24 mouse cellular contexts compared by ENCODE assay signal in genomic region chr13:115078997-115079685, GRCm38 (mm10). TPM values are rescaled to one million over a fixed set of nuclear protein-coding genes. Genes with fewer than 3 reads are reported as not detected.
DNase-seq lines count a peak whose midpoint lies in the region; ATAC-seq and TF ChIP-seq lines count a peak whose summit lies in the region.
"Had no signal": no experiment of that assay in that cellular context is flagged by ENCODE, and none has a peak within 500 bp of the region (broad histone marks: within the 10 kb centered on the region; RNA-seq: fewer than 3 reads in every experiment).

No protein-coding gene starts in this region.

- no peak overlapping the region for H3K27ac ChIP-seq in heart, adult 2 months
- no peak overlapping the region for H3K27ac ChIP-seq in midbrain, embryonic 11.5 days (ENCODE audit: low read depth, low read length)
- H3K27ac ChIP-seq in midbrain, embryonic 13.5 days = no peak overlapping the region
- H3K27ac ChIP-seq: embryonic facial prominence, embryonic 12.5 days; embryonic facial prominence, embryonic 15.5 days; forebrain, embryonic 12.5 days; forebrain, embryonic 15.5 days; heart, embryonic 15.5 days; hindbrain, embryonic 14.5 days; hindbrain, postnatal 0 days had no signal

- no peak for TF ChIP-seq EP300 in heart, adult 2 months (IDR thresholded peaks at IDR 0.05; ENCODE audit: insufficient read depth, low read depth, low read length)

- no peaks in the 10 kb centered on the region for H3K27me3 ChIP-seq in heart, adult 2 months (ENCODE audit: control insufficient read depth, insufficient read depth, low read length)
- H3K27me3 ChIP-seq in midbrain, embryonic 11.5 days (ENCODE audit: control insufficient read depth, insufficient read depth, low read length) = no peaks in the 10 kb centered on the region
- no peaks in the 10 kb centered on the region for H3K27me3 ChIP-seq in midbrain, embryonic 13.5 days
- H3K27me3 ChIP-seq: embryonic facial prominence, embryonic 12.5 days; embryonic facial prominence, embryonic 15.5 days; forebrain, embryonic 12.5 days; forebrain, embryonic 15.5 days; heart, embryonic 12.5 days; heart, embryonic 15.5 days had no signal

- H3K79me2 ChIP-seq in heart, adult 2 months (replicated peaks; ENCODE audit: control insufficient read depth, insufficient read depth, low read length) = peaks cover 5% of the 10 kb centered on the region

- intact Hi-C loops in heart, adult 2 months (cut with DNase I) = no loop called here
- intact Hi-C loops in heart, postnatal 36 days (cut with DNase I) = no loop called here

- no peak for DNase-seq in heart, adult 2 months
- DNase-seq in heart, postnatal 36 days = no peak
- peak; percentile 57 for DNase-seq in midbrain, embryonic 11.5 days (ENCODE audit: low spot score, missing footprints)
- no peak for DNase-seq in kidney, postnatal 4 days
- DNase-seq: adrenal gland, adult 8-10 months; adrenal gland, postnatal 25 days; cerebellum, adult 18-20 months; cerebellum, adult 9-10 months; cerebellum, postnatal 14 days; gastrocnemius, postnatal 36 days; heart, postnatal 10 days; heart, postnatal 4 days had no signal

- H3K4me3 ChIP-seq in heart, adult 2 months = no peak overlapping the region
- no peak overlapping the region for H3K4me3 ChIP-seq in midbrain, embryonic 11.5 days (ENCODE audit: low read depth, low read length)
- no peak overlapping the region for H3K4me3 ChIP-seq in midbrain, embryonic 13.5 days (replicated peaks)
- H3K4me3 ChIP-seq: embryonic facial prominence, embryonic 12.5 days; embryonic facial prominence, embryonic 15.5 days; forebrain, embryonic 12.5 days; forebrain, embryonic 15.5 days; heart, embryonic 12.5 days; heart, embryonic 15.5 days had no signal

- H3K4me1 ChIP-seq in heart, adult 2 months (ENCODE audit: control insufficient read depth, insufficient read depth, low read length) = peaks cover 15% of the 10 kb centered on the region
- H3K4me1 ChIP-seq in midbrain, embryonic 11.5 days (ENCODE audit: control insufficient read depth, insufficient read depth, low read length) = no peaks in the 10 kb centered on the region
- no peaks in the 10 kb centered on the region for H3K4me1 ChIP-seq in midbrain, embryonic 13.5 days (replicated peaks)
- H3K4me1 ChIP-seq: embryonic facial prominence, embryonic 12.5 days; embryonic facial prominence, embryonic 15.5 days; forebrain, embryonic 12.5 days; forebrain, embryonic 15.5 days had no signal

- H3K36me3 ChIP-seq in heart, adult 2 months (ENCODE audit: control insufficient read depth, insufficient read depth, low read length) = peaks cover 27% of the 10 kb centered on the region
- H3K36me3 ChIP-seq in midbrain, embryonic 11.5 days (ENCODE audit: control insufficient read depth, insufficient read depth, low read length) = no peaks in the 10 kb centered on the region
- no peaks in the 10 kb centered on the region for H3K36me3 ChIP-seq in midbrain, embryonic 13.5 days
- H3K36me3 ChIP-seq: embryonic facial prominence, embryonic 12.5 days; embryonic facial prominence, embryonic 15.5 days; forebrain, embryonic 12.5 days; forebrain, embryonic 15.5 days had no signal

- ATAC-seq in midbrain, embryonic 11.5 days (ENCODE audit: low FRiP score) = no peak
- ATAC-seq in midbrain, embryonic 13.5 days = no peak
- peak; percentile 43; the same call in 1 of the 2 replicates for ATAC-seq in granulocyte monocyte progenitor cell, adult 5-6 weeks (replicated peaks; ENCODE audit: poor library complexity, severe bottlenecking)
- no peak for ATAC-seq in activated CD4-positive, CD25-positive, alpha-beta regulatory T cell, adult 4 months
- ATAC-seq: forebrain, embryonic 15.5 days; hindbrain, postnatal 0 days; inflammation-experienced regulatory T-cells, adult 6 months had no signal

- 60% methylated on average over 6 of the region's 6 CpGs for WGBS in heart, adult 2 months
- 81% methylated on average over 6 of the region's 6 CpGs for WGBS in midbrain, embryonic 11.5 days
- 88% methylated on average over 6 of the region's 6 CpGs for WGBS in midbrain, embryonic 13.5 days

- no peak overlapping the region for H3K9ac ChIP-seq in heart, adult 2 months (ENCODE audit: low read depth, low read length)
- no peak overlapping the region for H3K9ac ChIP-seq in midbrain, embryonic 11.5 days (ENCODE audit: low read length)
- H3K9ac ChIP-seq in midbrain, embryonic 13.5 days (replicated peaks) = no peak overlapping the region
- H3K9ac ChIP-seq: embryonic facial prominence, embryonic 12.5 days; embryonic facial prominence, embryonic 15.5 days; forebrain, embryonic 12.5 days; forebrain, embryonic 15.5 days; heart, embryonic 12.5 days; heart, embryonic 15.5 days; hindbrain, embryonic 14.5 days had no signal

- H3K4me2 ChIP-seq in midbrain, embryonic 11.5 days = no peak overlapping the region
- no peak overlapping the region for H3K4me2 ChIP-seq in midbrain, embryonic 13.5 days (replicated peaks)
- H3K4me2 ChIP-seq: embryonic facial prominence, embryonic 12.5 days; embryonic facial prominence, embryonic 15.5 days; forebrain, embryonic 12.5 days; forebrain, embryonic 15.5 days; heart, embryonic 12.5 days; heart, embryonic 15.5 days; hindbrain, embryonic 14.5 days had no signal

- H3K9me3 ChIP-seq in midbrain, embryonic 11.5 days (ENCODE audit: control insufficient read depth, low read length) = no peaks in the 10 kb centered on the region
- H3K9me3 ChIP-seq in midbrain, embryonic 13.5 days = no peaks in the 10 kb centered on the region
- H3K9me3 ChIP-seq: embryonic facial prominence, embryonic 12.5 days; embryonic facial prominence, embryonic 15.5 days; forebrain, embryonic 12.5 days; forebrain, embryonic 15.5 days; heart, embryonic 12.5 days; heart, embryonic 15.5 days had no signal

- no peak for TF ChIP-seq POLR2A in heart, adult 2 months (IDR thresholded peaks at IDR 0.05; ENCODE audit: insufficient read depth, low read depth, low read length)

- TF ChIP-seq CTCF in heart, adult 2 months (IDR thresholded peaks at IDR 0.05) = peak; percentile 13; the same call in 1 of the 2 replicates

RNA-seq across cellular contexts. Expression of gene Pelo, which starts 10.8 kb away (rescaled TPM):
- total RNA-seq in heart, adult 2 months (2021) = 10 to 100 TPM; 15.6 to 18.0 TPM
- polyA plus RNA-seq in heart, adult 2 months (2012; rRNA removed) = 16.1 and 16.5 TPM in 2 replicates
- total RNA-seq in heart, postnatal 36 days (2021) = 10 to 100 TPM; 17.2 to 17.8 TPM
- polyA plus RNA-seq in midbrain, embryonic 11.5 days (2014; fragmentation: Nextera tagmentation; extraction: Ambion mirVana) = 6.7 and 7.4 TPM in 2 replicates
- polyA plus RNA-seq in midbrain, embryonic 13.5 days (2015; fragmentation: Nextera tagmentation; extraction: Ambion mirVana) = 4.4 and 5.0 TPM in 2 replicates
- 20.4 and 25.4 TPM in 2 replicates for total RNA-seq in granulocyte monocyte progenitor cell, adult 5-6 weeks (2014; fragmentation: Nextera tagmentation)
- 13.1 and 13.8 TPM in 2 replicates for total RNA-seq in granulocyte monocyte progenitor cell, adult 5-6 weeks (2017)
- polyA plus RNA-seq in activated CD4-positive, CD25-positive, alpha-beta regulatory T cell, adult 4 months (2017; shearing (Covaris generic)) = 1 to 10 TPM; 2.6 to 2.8 TPM

RNA-seq across cellular contexts. Expression of gene Gm49395, which starts 22.6 kb away (rescaled TPM):
- total RNA-seq in heart, adult 2 months (2021) = 10 to 100 TPM in 1 of 2 experiments, 1 to 10 TPM in 1; 7.8 to 10.5 TPM
- polyA plus RNA-seq in heart, adult 2 months (2012; rRNA removed) = 0.64 and 2.4 TPM in 2 replicates
- 10 to 100 TPM; 10.5 to 11.9 TPM for total RNA-seq in heart, postnatal 36 days (2021)
- polyA plus RNA-seq in midbrain, embryonic 11.5 days (2014; fragmentation: Nextera tagmentation; extraction: Ambion mirVana) = 3.2 and 3.6 TPM in 2 replicates
- 2.1 and 3.0 TPM in 2 replicates for polyA plus RNA-seq in midbrain, embryonic 13.5 days (2015; fragmentation: Nextera tagmentation; extraction: Ambion mirVana)
- 16.8 and 25.2 TPM in 2 replicates for total RNA-seq in granulocyte monocyte progenitor cell, adult 5-6 weeks (2014; fragmentation: Nextera tagmentation)
- total RNA-seq in granulocyte monocyte progenitor cell, adult 5-6 weeks (2017) = 7.6 and 9.3 TPM in 2 replicates
- under 1 TPM in 1 of 2 experiments, not detected in 1; 0.60 TPM for polyA plus RNA-seq in activated CD4-positive, CD25-positive, alpha-beta regulatory T cell, adult 4 months (2017; shearing (Covaris generic))
- total RNA-seq: hindbrain, postnatal 0 days had no signal

RNA-seq across cellular contexts. Expression of gene Itga1, which starts 22.6 kb away (rescaled TPM):
- 10 to 100 TPM; 34.8 TPM for total RNA-seq in heart, adult 2 months (2021)
- 6.8 and 14.0 TPM in 2 replicates for polyA plus RNA-seq in heart, adult 2 months (2012; rRNA removed)
- 10 to 100 TPM; 38.2 to 42.4 TPM for total RNA-seq in heart, postnatal 36 days (2021)
- polyA plus RNA-seq in midbrain, embryonic 11.5 days (2014; fragmentation: Nextera tagmentation; extraction: Ambion mirVana) = 5.4 and 6.3 TPM in 2 replicates
- polyA plus RNA-seq in midbrain, embryonic 13.5 days (2015; fragmentation: Nextera tagmentation; extraction: Ambion mirVana) = 5.6 and 6.4 TPM in 2 replicates
- 18.2 and 18.7 TPM in 2 replicates for total RNA-seq in granulocyte monocyte progenitor cell, adult 5-6 weeks (2014; fragmentation: Nextera tagmentation)
- total RNA-seq in granulocyte monocyte progenitor cell, adult 5-6 weeks (2017) = 12.8 and 14.5 TPM in 2 replicates
- polyA plus RNA-seq in activated CD4-positive, CD25-positive, alpha-beta regulatory T cell, adult 4 months (2017; shearing (Covaris generic)) = under 1 TPM; 0.68 to 0.87 TPM
